Mouse (Mus musculus): ENCODE measurements around the gene Il1rl2.

GRCm38 (mm10) chr1:40329526-40329925 lies 5.1 kb downstream of the Il1rl2 start:
- TF ChIP-seq CTCF (IDR thresholded peaks at IDR 0.05; ENCODE audit: control insufficient read depth, insufficient read depth, low read length) (no peak), POLR2A (IDR thresholded peaks at IDR 0.05; ENCODE audit: borderline replicate concordance, control insufficient read depth, low read depth, low read length) (no peak)

Data from bone marrow, adult 2 months (tissue).